Mouse (Mus musculus) MEL (cell line): ENCODE data around the gene Cdkal1.

Source experiments
- BHLHE40 ChIP-seq: IDR thresholded peaks from 2 replicates; pipeline ENCODE4 v1.6.1; 2012; ENCODE audit warnings: low read depth, mild to moderate bottlenecking, inconsistent platforms, low read length, improper control_type of control experiment, borderline replicate concordance
- CTCF ChIP-seq, 3 experiments: IDR thresholded peaks in 2 of 3; conservative IDR thresholded peaks in 1 of 3; 2 replicates each; pipeline ENCODE4 v1.5.1; 2011 to 2012; ENCODE audit warnings: low read length in 3 of 3, low read depth in 2 of 3, mild to moderate bottlenecking in 2 of 3, improper control_type of control experiment in 1 of 3, inconsistent platforms in 1 of 3, mixed read lengths in 1 of 3, moderate library complexity in 1 of 3; ENCODE audit not compliant: control insufficient read depth in 1 of 3, insufficient read depth in 1 of 3, poor library complexity in 1 of 3, severe bottlenecking in 1 of 3
- MAFK ChIP-seq: IDR thresholded peaks from 2 replicates; pipeline ENCODE4 v1.6.1; 2011; ENCODE audit warnings: low read depth, mild to moderate bottlenecking, low read length, improper control_type of control experiment, borderline replicate concordance
- MEF2A ChIP-seq: IDR thresholded peaks from 2 replicates; pipeline ENCODE4 v1.6.1; 2014; ENCODE audit warnings: low read depth, mild to moderate bottlenecking, inconsistent platforms, low read length, improper control_type of control experiment; ENCODE audit not compliant: poor library complexity, insufficient replicate concordance, severe bottlenecking; ENCODE audit errors: extremely low read depth
- POLR2A ChIP-seq, 2 experiments: IDR thresholded peaks; 2 replicates each; pipeline ENCODE4 v1.6.1; 2011 to 2012; ENCODE audit warnings: low read length in 2 of 2, mild to moderate bottlenecking in 2 of 2, control low read depth in 1 of 2, improper control_type of control experiment in 1 of 2, low read depth in 1 of 2, moderate library complexity in 1 of 2; ENCODE audit not compliant: control insufficient read depth in 1 of 2, insufficient read depth in 1 of 2, poor library complexity in 1 of 2
- USF1 ChIP-seq: IDR thresholded peaks from 2 replicates; pipeline ENCODE4 v1.6.1; 2014; ENCODE audit warnings: low read depth, mild to moderate bottlenecking, inconsistent platforms, low read length, improper control_type of control experiment, moderate library complexity
- ZNF384 ChIP-seq: IDR thresholded peaks from 2 replicates; pipeline ENCODE4 v1.6.1; 2012; ENCODE audit warnings: low read depth, mild to moderate bottlenecking, inconsistent platforms, low read length, improper control_type of control experiment

DNA sequence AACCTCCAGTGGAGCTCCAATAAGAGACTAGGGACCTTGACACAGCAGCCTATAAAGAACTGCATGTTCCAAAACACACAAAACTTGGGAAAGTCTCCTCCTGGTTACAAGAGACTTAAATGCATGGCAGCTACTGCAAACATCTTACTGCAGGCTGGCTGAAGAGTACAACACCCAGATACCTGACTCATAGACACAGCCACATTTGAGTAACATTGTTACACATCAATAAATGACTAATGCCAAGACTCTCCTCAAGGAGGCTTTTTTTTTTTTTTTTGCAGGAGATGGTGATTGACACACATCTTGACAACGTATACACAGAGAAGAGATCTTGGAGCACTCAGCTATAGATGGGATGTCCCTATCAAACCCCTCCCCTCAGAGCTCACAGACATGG, 215.3 kb downstream of the Cdkal1 start:
- no peak for TF ChIP-seq MAFK
- TF ChIP-seq POLR2A (IDR thresholded peaks at IDR 0.05; ENCODE audit: control insufficient read depth in 1 of 2, insufficient read depth in 1 of 2, low read depth in 1 of 2, low read length in 2 of 2, poor library complexity in 1 of 2), result no peak
- TF ChIP-seq USF1, result no peak
- no peak for TF ChIP-seq ZNF384
- no peak for TF ChIP-seq MEF2A
- no peak for TF ChIP-seq CTCF (IDR thresholded peaks at IDR 0.05 in 2 of 3, conservative IDR thresholded peaks at IDR 0.05 in 1 of 3; ENCODE audit: control insufficient read depth in 1 of 3, insufficient read depth in 1 of 3, low read depth in 2 of 3, low read length in 3 of 3, poor library complexity in 1 of 3, severe bottlenecking in 1 of 3)
- no peak for TF ChIP-seq BHLHE40
